Mouse (Mus musculus): Measurements from ENCODE around the gene Rsph9. TPM values are rescaled to one million over a fixed set of nuclear protein-coding genes. Genes with fewer than 3 reads are reported as not detected.

Rsph9 gene
- 51.2 and 51.9 TPM in 2 replicates for polyA plus RNA-seq (2015; fragmentation: Nextera tagmentation; extraction: Ambion mirVana)

GRCm38 (mm10) chr17:46143578-46144423 lies at the start of gene Rsph9:
TSS of gene Rsph9 (minus strand) at chr17:46144216.
- peak; percentile 96 for ATAC-seq (replicated peaks)
- Histone ChIP-seq H3K27ac (peak within 1 kb of the TSS; percentile 62), H3K4me3 (peak within 1 kb of the TSS; percentile 50), H3K9me3 (no peaks in the 10 kb centered on the region), H3K9ac (peak within 1 kb of the TSS; percentile 47), H3K4me2 (peak within 1 kb of the TSS; percentile 61), H3K27me3 (replicated peaks) (no peaks in the 10 kb centered on the region), H3K4me1 (peaks cover 14% of the 10 kb centered on the region; the same call in 1 of the 2 replicates), H3K36me3 (replicated peaks) (peaks cover 8% of the 10 kb centered on the region)
- 5% methylated on average over 37 of the region's 37 CpGs for WGBS

- 99% methylated on average over 2 of the region's 2 CpGs for WGBS
- no peak for ATAC-seq (replicated peaks)
These were observed 44.8 kb upstream of the Rsph9 start for GRCm38 (mm10) chr17:46188829-46189228.

GRCm38 (mm10) chr17:46182273-46182672 lies 38.3 kb upstream of the Rsph9 start:
- H3K4me3 ChIP-seq: no peak overlapping the region
- 88% methylated on average over 4 of the region's 4 CpGs for WGBS
- no peak overlapping the region for H3K9ac ChIP-seq
- H3K4me1 ChIP-seq: no peaks in the 10 kb centered on the region
- no peak overlapping the region for H3K4me2 ChIP-seq
- no peaks in the 10 kb centered on the region for H3K9me3 ChIP-seq
- no peak overlapping the region for H3K27ac ChIP-seq
- ATAC-seq (replicated peaks): no peak
- H3K36me3 ChIP-seq (replicated peaks): peaks cover 64% of the 10 kb centered on the region
- no peaks in the 10 kb centered on the region for H3K27me3 ChIP-seq (replicated peaks)

More at GRCm38 (mm10) chr17:46188829-46189228, 44.8 kb upstream of the Rsph9 start:
- Histone ChIP-seq H3K4me3 (no peak overlapping the region), H3K27me3 (replicated peaks) (no peaks in the 10 kb centered on the region), H3K9ac (no peak overlapping the region), H3K9me3 (no peaks in the 10 kb centered on the region), H3K36me3 (replicated peaks) (peaks cover 55% of the 10 kb centered on the region), H3K4me1 (no peaks in the 10 kb centered on the region), H3K27ac (no peak overlapping the region), H3K4me2 (no peak overlapping the region)

GRCm38 (mm10) chr17:46170538-46170937 lies 26.5 kb upstream of the Rsph9 start:
- Histone ChIP-seq H3K27ac (no peak overlapping the region), H3K27me3 (replicated peaks) (no peaks in the 10 kb centered on the region), H3K4me3 (no peak overlapping the region), H3K4me1 (no peaks in the 10 kb centered on the region), H3K9ac (no peak overlapping the region), H3K9me3 (no peaks in the 10 kb centered on the region), H3K36me3 (replicated peaks) (peaks cover 49% of the 10 kb centered on the region), H3K4me2 (no peak overlapping the region)
- 82% methylated on average over 3 of the region's 3 CpGs for WGBS
- ATAC-seq (replicated peaks): peak; percentile 61; the same call in 1 of the 2 replicates

GRCm38 (mm10) chr17:46168768-46169167 lies 24.8 kb upstream of the Rsph9 start:
- H3K4me3 ChIP-seq: no peak overlapping the region
- no peak overlapping the region for H3K4me2 ChIP-seq
- WGBS: 93% methylated on average over 5 of the region's 5 CpGs
- H3K27me3 ChIP-seq (replicated peaks): no peaks in the 10 kb centered on the region
- no peak overlapping the region for H3K9ac ChIP-seq
- H3K9me3 ChIP-seq: no peaks in the 10 kb centered on the region
- ATAC-seq (replicated peaks): no peak
- H3K4me1 ChIP-seq: no peaks in the 10 kb centered on the region
- no peak overlapping the region for H3K27ac ChIP-seq
- H3K36me3 ChIP-seq (replicated peaks): peaks cover 58% of the 10 kb centered on the region

GRCm38 (mm10) chr17:46168318-46168717 lies 24.3 kb upstream of the Rsph9 start:
- Histone ChIP-seq H3K4me2 (no peak overlapping the region), H3K27ac (no peak overlapping the region), H3K9me3 (no peaks in the 10 kb centered on the region), H3K36me3 (replicated peaks) (peaks cover 58% of the 10 kb centered on the region), H3K4me3 (no peak overlapping the region), H3K9ac (no peak overlapping the region), H3K4me1 (no peaks in the 10 kb centered on the region), H3K27me3 (replicated peaks) (no peaks in the 10 kb centered on the region)
- no peak for ATAC-seq (replicated peaks)
- 67% methylated on average over 5 of the region's 5 CpGs for WGBS

- H3K27me3 ChIP-seq (replicated peaks): no peaks in the 10 kb centered on the region
- no peak overlapping the region for H3K4me2 ChIP-seq
- no peak overlapping the region for H3K9ac ChIP-seq
- peaks cover 48% of the 10 kb centered on the region for H3K36me3 ChIP-seq (replicated peaks)
- ATAC-seq (replicated peaks): no peak
- H3K9me3 ChIP-seq: no peaks in the 10 kb centered on the region
- no peak overlapping the region for H3K27ac ChIP-seq
- H3K4me1 ChIP-seq: peaks cover 12% of the 10 kb centered on the region
- 82% methylated on average over 11 of the region's 11 CpGs for WGBS
- H3K4me3 ChIP-seq: no peak overlapping the region
These were observed 23.0 kb upstream of the Rsph9 start for GRCm38 (mm10) chr17:46167014-46167413.

GRCm38 (mm10) chr17:46166270-46166669 lies 22.3 kb upstream of the Rsph9 start:
- Histone ChIP-seq H3K9me3 (no peaks in the 10 kb centered on the region), H3K9ac (no peak overlapping the region), H3K4me3 (no peak overlapping the region), H3K27me3 (replicated peaks) (no peaks in the 10 kb centered on the region), H3K27ac (no peak overlapping the region), H3K4me1 (peaks cover 19% of the 10 kb centered on the region), H3K36me3 (replicated peaks) (peaks cover 44% of the 10 kb centered on the region), H3K4me2 (no peak overlapping the region)
- ATAC-seq (replicated peaks): no peak
- 82% methylated on average over 5 of the region's 5 CpGs for WGBS

GRCm38 (mm10) chr17:46165460-46165859 lies 21.4 kb upstream of the Rsph9 start:
- H3K4me2 ChIP-seq: no peak overlapping the region
- H3K27me3 ChIP-seq (replicated peaks): no peaks in the 10 kb centered on the region
- no peak for ATAC-seq (replicated peaks)
- peaks cover 19% of the 10 kb centered on the region for H3K4me1 ChIP-seq
- H3K4me3 ChIP-seq: no peak overlapping the region
- H3K27ac ChIP-seq: no peak overlapping the region
- peaks cover 44% of the 10 kb centered on the region for H3K36me3 ChIP-seq (replicated peaks)
- WGBS: 93% methylated on average over 12 of the region's 12 CpGs
- H3K9me3 ChIP-seq: no peaks in the 10 kb centered on the region
- no peak overlapping the region for H3K9ac ChIP-seq

GRCm38 (mm10) chr17:46164791-46165190 lies 20.8 kb upstream of the Rsph9 start:
- Histone ChIP-seq H3K4me2 (no peak overlapping the region), H3K9ac (no peak overlapping the region), H3K27ac (no peak overlapping the region), H3K4me1 (peaks cover 24% of the 10 kb centered on the region), H3K36me3 (replicated peaks) (peaks cover 44% of the 10 kb centered on the region), H3K4me3 (no peak overlapping the region), H3K27me3 (replicated peaks) (no peaks in the 10 kb centered on the region), H3K9me3 (no peaks in the 10 kb centered on the region)
- ATAC-seq (replicated peaks): no peak
- WGBS: 96% methylated on average over 10 of the region's 10 CpGs

GRCm38 (mm10) chr17:46164301-46164700 lies 20.3 kb upstream of the Rsph9 start:
- ATAC-seq (replicated peaks): no peak
- peaks cover 44% of the 10 kb centered on the region for H3K36me3 ChIP-seq (replicated peaks)

GRCm38 (mm10) chr17:46162951-46163421 lies 19.0 kb upstream of the Rsph9 start:
- Histone ChIP-seq H3K27me3 (replicated peaks) (no peaks in the 10 kb centered on the region), H3K4me1 (peaks cover 26% of the 10 kb centered on the region), H3K27ac (no peak overlapping the region), H3K36me3 (replicated peaks) (peaks cover 33% of the 10 kb centered on the region), H3K9ac (no peak overlapping the region), H3K9me3 (no peaks in the 10 kb centered on the region), H3K4me2 (no peak overlapping the region), H3K4me3 (no peak overlapping the region)
- 85% methylated on average over 9 of the region's 9 CpGs for WGBS
- ATAC-seq (replicated peaks): no peak

More at GRCm38 (mm10) chr17:46164301-46164700, 20.3 kb upstream of the Rsph9 start:
- no peak overlapping the region for H3K4me3 ChIP-seq
- WGBS: 93% methylated on average over 8 of the region's 8 CpGs
- H3K4me1 ChIP-seq: peaks cover 26% of the 10 kb centered on the region
- H3K9ac ChIP-seq: no peak overlapping the region
- no peak overlapping the region for H3K4me2 ChIP-seq
- no peaks in the 10 kb centered on the region for H3K27me3 ChIP-seq (replicated peaks)
- no peaks in the 10 kb centered on the region for H3K9me3 ChIP-seq
- H3K27ac ChIP-seq: no peak overlapping the region

- Histone ChIP-seq H3K9ac (no peak overlapping the region), H3K36me3 (replicated peaks) (peaks cover 29% of the 10 kb centered on the region), H3K4me3 (no peak overlapping the region), H3K4me1 (peaks cover 26% of the 10 kb centered on the region), H3K27ac (no peak overlapping the region), H3K4me2 (no peak overlapping the region), H3K9me3 (no peaks in the 10 kb centered on the region), H3K27me3 (replicated peaks) (no peaks in the 10 kb centered on the region)
- ATAC-seq (replicated peaks): no peak
- 93% methylated on average over 7 of the region's 7 CpGs for WGBS
These were observed 18.5 kb upstream of the Rsph9 start for GRCm38 (mm10) chr17:46162551-46162950.

All from midbrain, embryonic 15.5 days (tissue).